Mouse (Mus musculus) spleen, embryonic (tissue): ENCODE data around the gene Krtcap3.
"Not testable (repeated sequence)": the region's sequence is repeated elsewhere in the genome, so short reads cannot be mapped to it uniquely, and the experiment has no call there.

Experiments used
- CTCF ChIA-PET: fragments of 350-600 bp; sonication (Branson Sonifier 250); formaldehyde crosslinking; loops from one replicate; lab custom pipeline; 2022; lab: Charles Lee

Krtcap3 gene

GRCm38 (mm10) chr5:31251541-31252101 is at the start of gene Krtcap3:
Gene Krtcap3, plus strand, starts transcription at chr5:31251691.
- CTCF ChIA-PET, result no interaction called here

GRCm38 (mm10) chr5:31201742-31202590 is 49.5 kb upstream of the Krtcap3 start, which contains the start of gene Zfp513:
Gene Zfp513, minus strand, starts transcription at chr5:31202303.
- CTCF ChIA-PET, result no interaction called here

- CTCF ChIA-PET, result no interaction called here
Observed at GRCm38 (mm10) chr5:31202933-31203332, 48.6 kb upstream of the Krtcap3 start.

DNA sequence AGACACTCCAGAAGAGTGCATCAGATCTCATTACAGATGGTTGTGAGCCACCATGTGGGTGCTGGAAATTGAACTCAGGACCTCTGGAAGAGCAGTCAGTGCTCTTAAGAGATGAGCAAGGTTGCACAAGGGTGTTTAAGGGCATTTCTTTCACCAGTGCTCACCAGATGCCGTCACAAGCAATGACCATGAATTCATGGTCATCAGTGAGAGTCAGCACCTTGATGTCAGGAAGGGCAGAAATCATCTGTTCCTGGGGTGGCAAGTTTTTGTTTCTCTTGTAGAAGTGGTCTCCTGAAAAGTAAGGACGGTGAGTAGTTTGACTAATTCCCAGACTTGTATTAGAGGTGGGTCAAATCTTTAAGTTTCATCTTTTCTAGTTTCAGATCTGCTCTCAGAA is 47.6 kb upstream of the Krtcap3 start:
- CTCF ChIA-PET, result interaction anchor here (1.1 kb wide), 1 partner anchor 11 kb away, joined by 3 read pairs; no protein-coding TSS in a partner anchor

GRCm38 (mm10) chr5:31204421-31204820 is 47.1 kb upstream of the Krtcap3 start:
- CTCF ChIA-PET, result interaction anchor here (1.1 kb wide), 1 partner anchor 11 kb away, joined by 3 read pairs; no protein-coding TSS in a partner anchor

DNA sequence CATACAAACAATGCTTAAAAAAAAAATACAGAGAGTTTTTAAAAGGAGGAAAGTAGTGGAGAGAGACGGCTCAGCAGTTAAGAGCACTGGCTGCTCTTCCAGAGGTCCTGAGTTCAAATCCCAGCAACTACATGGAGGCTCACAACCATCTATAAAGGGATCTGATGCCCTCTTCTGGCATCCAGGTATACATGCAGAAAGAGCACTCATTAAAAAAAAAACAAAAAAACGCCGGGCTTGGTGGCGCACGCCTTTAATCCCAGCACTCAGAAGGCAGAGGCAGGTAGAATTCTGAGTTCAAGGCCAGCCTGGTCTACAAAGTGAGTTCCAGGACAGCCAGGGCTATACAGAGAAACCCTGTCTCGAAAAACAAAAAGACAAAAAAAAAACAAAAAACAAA is 34.9 kb upstream of the Krtcap3 start:
- CTCF ChIA-PET, result not testable (repeated sequence)

DNA sequence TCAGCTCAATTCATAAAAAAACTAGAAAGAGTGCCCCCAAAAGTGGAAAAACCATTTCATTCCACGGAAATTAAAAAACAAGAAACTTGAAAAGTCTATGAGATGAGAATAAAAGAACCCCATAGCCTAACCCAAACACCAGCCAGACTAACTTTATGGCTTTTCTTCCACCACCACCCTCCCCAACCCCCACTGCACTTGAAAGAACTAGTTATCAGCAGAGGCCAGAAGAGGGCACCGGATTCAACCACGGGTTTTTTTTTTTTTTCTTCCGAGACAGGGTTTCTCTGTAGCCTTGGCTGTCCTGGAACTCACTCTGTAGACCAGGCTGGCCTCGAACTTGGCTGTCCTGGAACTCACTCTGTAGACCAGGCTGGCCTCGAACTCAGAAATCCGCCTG is 33.2 kb upstream of the Krtcap3 start:
- CTCF ChIA-PET, result interaction anchor here (0.7 to 1.2 kb wide), 3 partner anchors 32 to 509 kb away, joined by 3 read pairs; no protein-coding TSS in a partner anchor

DNA sequence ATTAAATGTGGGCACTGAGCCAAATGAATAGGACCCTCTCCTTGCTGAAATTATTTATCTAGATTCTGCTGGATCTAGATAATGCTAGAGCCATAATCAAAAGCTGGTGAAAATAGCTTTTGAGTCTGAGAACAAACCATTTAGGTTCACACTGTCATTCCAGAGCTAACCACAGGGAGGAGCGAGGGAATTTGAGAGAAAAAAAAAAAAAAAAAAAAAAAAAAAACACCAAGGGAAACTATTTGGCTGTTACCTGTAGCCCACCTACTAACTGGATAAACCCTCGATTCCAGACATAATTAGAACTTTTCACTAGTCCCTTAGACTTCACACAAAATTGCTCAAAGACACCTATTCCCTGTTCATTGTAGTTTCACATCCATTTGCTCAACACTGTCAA is 32.4 kb upstream of the Krtcap3 start:
- CTCF ChIA-PET, result interaction anchor here (0.6 to 1.2 kb wide), 3 partner anchors 33 to 303 kb away, joined by 3 to 5 read pairs (median 3); no protein-coding TSS in a partner anchor

GRCm38 (mm10) chr5:31219474-31219873 is 32.0 kb upstream of the Krtcap3 start:
- CTCF ChIA-PET, result interaction anchor here (1.2 kb wide), 1 partner anchor 109 kb away, joined by 3 read pairs; no protein-coding TSS in a partner anchor

DNA sequence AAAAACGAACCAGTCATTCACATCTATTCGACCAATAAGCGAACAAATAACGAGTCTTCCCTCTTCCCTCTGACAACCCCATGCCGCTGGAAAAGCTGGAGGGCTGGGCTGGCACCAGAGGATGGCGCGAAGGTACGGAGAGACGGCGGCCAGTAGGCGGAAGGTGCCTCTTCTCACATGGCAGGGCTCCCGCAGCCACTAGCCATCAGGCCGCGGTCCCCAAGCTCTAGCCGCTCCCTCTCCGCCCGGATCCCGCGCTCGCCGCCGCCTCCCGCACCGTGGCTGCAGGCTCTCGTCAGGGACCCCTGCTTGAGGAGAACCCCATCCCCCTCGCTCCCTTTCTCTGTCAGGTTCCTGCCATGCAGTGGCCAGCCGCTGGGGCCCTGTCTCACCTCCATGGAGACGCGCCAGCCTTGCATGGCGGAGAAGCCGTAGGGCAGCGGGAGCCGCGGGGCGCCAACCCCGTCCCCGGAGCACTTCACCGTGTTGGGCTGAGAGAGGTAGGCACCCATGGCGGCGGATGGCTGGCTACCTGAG is 31.5 kb upstream of the Krtcap3 start:
- CTCF ChIA-PET, result no interaction called here

DNA sequence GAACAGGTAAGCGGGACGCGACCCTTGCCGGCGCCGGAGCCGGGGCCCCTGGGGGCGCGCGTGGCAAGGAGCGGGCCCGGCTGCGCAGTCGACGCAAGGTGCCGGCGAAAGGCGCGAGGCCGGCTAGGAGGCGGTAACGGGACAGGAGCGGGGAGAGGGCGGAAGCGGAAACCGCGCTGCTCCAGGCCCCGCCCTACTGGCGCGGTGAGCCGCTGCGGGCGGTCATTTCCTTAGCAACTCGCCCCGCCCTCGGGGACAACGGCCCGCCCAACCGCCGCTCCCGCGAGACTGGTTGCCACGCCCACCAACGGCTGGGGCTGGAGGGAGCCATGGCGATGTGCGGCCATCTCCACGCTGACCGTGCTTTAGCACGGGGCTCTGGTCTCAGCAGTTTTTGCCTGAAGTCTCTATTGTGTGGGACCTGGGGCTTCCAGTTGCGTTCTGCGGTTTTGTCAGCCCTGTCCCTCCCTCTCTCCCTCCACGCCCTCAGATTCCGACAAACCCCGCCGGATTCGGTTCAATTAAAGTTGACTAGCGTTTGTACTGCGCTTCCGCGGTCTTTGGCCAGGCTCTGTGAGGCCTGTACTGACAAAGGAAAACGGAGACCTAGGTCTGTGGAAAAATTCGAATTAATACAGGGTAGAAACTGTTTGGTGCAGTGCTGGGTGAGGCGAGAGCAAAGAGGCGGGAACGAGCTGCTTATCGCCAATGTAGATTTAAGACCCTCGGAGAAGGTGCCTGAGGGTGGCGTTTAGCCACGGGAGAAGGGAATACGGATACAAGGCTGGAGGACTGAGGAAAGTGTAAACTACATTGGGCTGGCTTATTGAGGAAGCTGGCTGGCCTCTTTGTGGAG is 30.8 kb upstream of the Krtcap3 start, which contains the start of gene Ppm1g:
TSS of gene Ppm1g (minus strand) at position 240 of the 856 bp plus-strand sequence.
- CTCF ChIA-PET, result no interaction called here

GRCm38 (mm10) chr5:31221304-31221945 is 30.1 kb upstream of the Krtcap3 start:
- CTCF ChIA-PET, result no interaction called here

GRCm38 (mm10) chr5:31222696-31223095 is 28.8 kb upstream of the Krtcap3 start:
- CTCF ChIA-PET, result no interaction called here

DNA sequence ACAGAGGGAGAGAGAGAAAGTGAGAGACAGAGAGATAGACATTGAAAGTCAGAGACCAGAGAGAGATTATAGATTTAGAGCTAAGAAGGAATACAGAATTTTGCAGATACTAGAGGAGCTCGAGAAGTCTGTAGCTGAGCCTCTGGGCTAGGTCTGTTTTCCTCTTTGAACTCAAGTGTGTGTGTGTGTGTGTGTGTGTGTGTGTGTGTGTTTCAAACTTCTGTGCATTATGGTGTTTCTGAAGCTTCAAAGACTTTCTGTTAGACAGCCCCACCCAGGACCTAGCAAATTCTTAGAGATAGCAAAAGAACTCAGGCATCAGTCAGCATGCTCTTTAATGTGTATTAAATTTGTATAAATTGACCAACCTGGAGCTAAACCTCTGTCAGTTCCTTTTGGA is 24.9 kb upstream of the Krtcap3 start:
- CTCF ChIA-PET, result no interaction called here

DNA sequence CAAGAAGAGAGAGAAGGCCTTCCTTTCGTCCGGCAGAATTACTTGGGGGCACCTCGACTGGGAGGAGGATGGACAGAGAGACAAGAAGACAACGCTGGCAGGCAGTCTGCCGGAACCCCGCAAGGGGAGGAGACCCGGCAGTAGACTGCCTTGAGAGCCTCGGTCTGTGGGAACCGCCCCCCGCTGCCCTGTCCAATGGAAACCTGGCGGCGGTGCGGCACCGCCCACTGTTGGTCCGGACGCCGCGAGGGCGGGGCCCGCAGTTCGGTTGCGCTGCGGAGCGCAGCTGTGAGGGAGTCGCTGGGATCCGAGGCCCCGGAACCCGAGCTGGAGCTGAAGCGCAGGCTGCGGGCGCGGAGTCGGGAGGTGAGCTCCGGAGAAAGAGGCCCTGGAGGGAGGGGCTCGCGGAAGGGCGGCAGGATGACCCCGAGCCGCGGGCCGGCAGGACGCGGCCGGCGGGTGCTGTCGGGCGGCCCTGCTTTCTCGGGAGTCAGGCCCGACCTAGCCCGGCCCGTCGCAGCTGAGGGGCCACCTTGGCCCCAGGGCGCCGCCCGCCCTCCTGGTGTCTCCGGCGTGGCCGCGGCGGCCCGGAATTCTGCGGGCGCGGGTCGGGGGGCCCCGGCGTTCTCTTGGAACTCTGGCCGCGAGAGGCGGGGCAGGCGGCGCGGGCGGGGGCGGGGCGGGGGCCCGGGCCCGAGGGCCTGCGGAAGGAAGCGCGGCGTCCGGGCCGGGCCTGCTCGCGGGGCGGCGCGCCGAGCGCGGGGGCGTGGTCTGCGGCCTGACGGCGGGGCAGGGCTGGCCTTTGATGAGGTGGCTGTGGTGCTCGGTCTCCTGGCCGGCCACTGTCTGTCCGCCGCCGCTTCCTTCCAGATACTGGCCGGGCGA is 10.6 kb upstream of the Krtcap3 start, which contains the start of the genes Nrbp1 and Gm9970:
TSS of gene Nrbp1 (plus strand) at position 228 of the 885 bp plus-strand sequence.
TSS of gene Gm9970 (minus strand) at position 596 of the 885 bp plus-strand sequence.
- CTCF ChIA-PET, result interaction anchor here (0.7 to 0.8 kb wide), 2 partner anchors 50 to 64 kb away, joined by 3 to 4 read pairs; partner anchors contain the start of gene Ift172

- CTCF ChIA-PET, result interaction anchor here (0.7 kb wide), 1 partner anchor 63 kb away, joined by 4 read pairs; no protein-coding TSS in a partner anchor
Observed at GRCm38 (mm10) chr5:31241522-31242034, 9.9 kb upstream of the Krtcap3 start.

- CTCF ChIA-PET, result interaction anchor here (1.1 kb wide), 1 partner anchor 28 kb away, joined by 14 read pairs; no protein-coding TSS in a partner anchor
Observed at GRCm38 (mm10) chr5:31242191-31242590, 9.3 kb upstream of the Krtcap3 start.

DNA sequence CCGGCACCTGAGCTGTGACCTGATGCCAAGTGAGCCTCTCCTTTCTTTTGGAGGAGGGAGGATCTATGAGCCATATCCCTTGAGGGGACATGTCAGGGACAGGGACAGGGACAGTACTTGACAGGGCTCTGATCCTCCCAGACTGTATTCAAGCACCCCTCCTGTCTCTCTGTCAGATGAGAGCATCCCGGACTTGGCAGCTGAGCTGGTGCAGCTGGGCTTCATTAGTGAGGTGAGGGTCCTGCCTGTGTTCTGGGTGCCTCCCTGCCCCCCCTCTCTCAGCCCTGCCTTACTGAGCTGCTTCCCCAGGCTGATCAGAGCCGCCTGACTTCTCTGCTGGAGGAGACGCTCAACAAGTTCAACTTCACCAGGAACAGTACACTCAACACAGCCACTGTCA is 775 bp upstream of the Krtcap3 start:
- CTCF ChIA-PET, result no interaction called here

GRCm38 (mm10) chr5:31252151-31252550 is 660 bp downstream of the Krtcap3 start:
- CTCF ChIA-PET, result no interaction called here
